Mouse (Mus musculus): ENCODE data around the gene Clcn5. TPM values are rescaled to one million over a fixed set of nuclear protein-coding genes. Genes with fewer than 3 reads are reported as not detected.
A peak's percentile ranks its signal among the peaks of the same experiment; 100 is the strongest.

Gene Clcn5
- total RNA-seq (2021), result 10 to 100 TPM; 16.2 to 20.1 TPM

- intact Hi-C loops (cut with DNase I), result loop anchor here (5.0 kb wide), 2 partner anchors 103 to 132 kb away; no protein-coding TSS in a partner anchor
- DNase-seq (ENCODE audit: extremely low spot score in 1 of 2, low spot score in 2 of 2), result peak; percentile 93 to 97
Measured at GRCm38 (mm10) chrX:7319089-7319721, at the start of gene Clcn5. Gene Clcn5, minus strand, starts transcription at chrX:7319358.

GRCm38 (mm10) chrX:7325455-7325854 is 6.3 kb upstream of the Clcn5 start:
- DNase-seq (ENCODE audit: extremely low spot score in 1 of 2, low spot score in 2 of 2), result no peak
- intact Hi-C loops (cut with DNase I), result no loop called here

GRCm38 (mm10) chrX:7322288-7322687 is 3.1 kb upstream of the Clcn5 start:
- intact Hi-C loops (cut with DNase I), result loop anchor here (5.0 kb wide), 1 partner anchor 50 kb away; no protein-coding TSS in a partner anchor
- DNase-seq (ENCODE audit: extremely low spot score in 1 of 2, low spot score in 2 of 2), result peak; percentile 52 to 56

- DNase-seq (ENCODE audit: extremely low spot score in 1 of 2, low spot score in 2 of 2), result no peak
- intact Hi-C loops (cut with DNase I), result loop anchor here (5.0 kb wide), 1 partner anchor 52 kb away; no protein-coding TSS in a partner anchor
Measured at GRCm38 (mm10) chrX:7320571-7320970, 1.4 kb upstream of the Clcn5 start.

- intact Hi-C loops (cut with DNase I), result loop anchor here (5.0 kb wide), 2 partner anchors 104 to 131 kb away; no protein-coding TSS in a partner anchor
- no peak for DNase-seq (ENCODE audit: extremely low spot score in 1 of 2, low spot score in 2 of 2)
Measured at GRCm38 (mm10) chrX:7318551-7319025, 570 bp downstream of the Clcn5 start.

- intact Hi-C loops (cut with DNase I), result loop anchor here (5.0 kb wide), 2 partner anchors 107 to 128 kb away; no protein-coding TSS in a partner anchor
- DNase-seq (ENCODE audit: extremely low spot score in 1 of 2, low spot score in 2 of 2), result peak; percentile 21 to 37
Measured at GRCm38 (mm10) chrX:7315115-7315514, 4.0 kb downstream of the Clcn5 start.

- intact Hi-C loops (cut with DNase I), result loop anchor here (5.0 kb wide), 2 partner anchors 108 to 127 kb away; no protein-coding TSS in a partner anchor
- no peak for DNase-seq (ENCODE audit: extremely low spot score in 1 of 2, low spot score in 2 of 2)
Measured at GRCm38 (mm10) chrX:7314645-7315044, 4.5 kb downstream of the Clcn5 start.

- DNase-seq (ENCODE audit: extremely low spot score in 1 of 2, low spot score in 2 of 2), result no peak
- intact Hi-C loops (cut with DNase I), result no loop called here
Measured at GRCm38 (mm10) chrX:7308242-7308641, 10.9 kb downstream of the Clcn5 start.

GRCm38 (mm10) chrX:7306861-7307260 is 12.3 kb downstream of the Clcn5 start:
- intact Hi-C loops (cut with DNase I), result no loop called here
- DNase-seq (ENCODE audit: extremely low spot score in 1 of 2, low spot score in 2 of 2), result no peak

GRCm38 (mm10) chrX:7292981-7293380 is 26.2 kb downstream of the Clcn5 start:
- intact Hi-C loops (cut with DNase I), result no loop called here

GRCm38 (mm10) chrX:7292151-7292768 is 26.9 kb downstream of the Clcn5 start:
- intact Hi-C loops (cut with DNase I), result no loop called here
- DNase-seq (ENCODE audit: extremely low spot score in 1 of 2, low spot score in 2 of 2), result no peak

More at GRCm38 (mm10) chrX:7292981-7293380, 26.2 kb downstream of the Clcn5 start:
- DNase-seq (ENCODE audit: extremely low spot score in 1 of 2, low spot score in 2 of 2), result no peak

GRCm38 (mm10) chrX:7288976-7289375 is 30.2 kb downstream of the Clcn5 start:
- intact Hi-C loops (cut with DNase I), result no loop called here
- DNase-seq (ENCODE audit: extremely low spot score in 1 of 2, low spot score in 2 of 2), result no peak

- DNase-seq (ENCODE audit: extremely low spot score in 1 of 2, low spot score in 2 of 2), result no peak
- intact Hi-C loops (cut with DNase I), result no loop called here
Measured at GRCm38 (mm10) chrX:7287051-7287734, 32.0 kb downstream of the Clcn5 start.

- no peak for DNase-seq (ENCODE audit: extremely low spot score in 1 of 2, low spot score in 2 of 2)
- intact Hi-C loops (cut with DNase I), result no loop called here
Measured at GRCm38 (mm10) chrX:7282636-7283035, 36.5 kb downstream of the Clcn5 start.

GRCm38 (mm10) chrX:7279722-7280121 is 39.4 kb downstream of the Clcn5 start:
- DNase-seq (ENCODE audit: extremely low spot score in 1 of 2, low spot score in 2 of 2), result peak in 1 of 2 experiments; percentile 3
- intact Hi-C loops (cut with DNase I), result no loop called here

GRCm38 (mm10) chrX:7276564-7276963 is 42.6 kb downstream of the Clcn5 start:
- intact Hi-C loops (cut with DNase I), result no loop called here
- DNase-seq (ENCODE audit: extremely low spot score in 1 of 2, low spot score in 2 of 2), result no peak

GRCm38 (mm10) chrX:7261149-7261548 is 58.0 kb downstream of the Clcn5 start:
- intact Hi-C loops (cut with DNase I), result no loop called here
- DNase-seq (ENCODE audit: extremely low spot score in 1 of 2, low spot score in 2 of 2), result no peak

- intact Hi-C loops (cut with DNase I), result no loop called here
- no peak for DNase-seq (ENCODE audit: extremely low spot score in 1 of 2, low spot score in 2 of 2)
Measured at GRCm38 (mm10) chrX:7260400-7261113, 58.6 kb downstream of the Clcn5 start.

GRCm38 (mm10) chrX:7259718-7260117 is 59.4 kb downstream of the Clcn5 start:
- intact Hi-C loops (cut with DNase I), result no loop called here
- DNase-seq (ENCODE audit: extremely low spot score in 1 of 2, low spot score in 2 of 2), result no peak
